Mouse (Mus musculus) gonadal fat pad, adult 2 months (tissue): ENCODE measurements around the gene Ddx3x. TPM values are rescaled to one million over a fixed set of nuclear protein-coding genes. Genes with fewer than 3 reads are reported as not detected.
"Not testable (repeated sequence)": the region's sequence is repeated elsewhere in the genome, so short reads cannot be mapped to it uniquely, and the experiment has no call there.

Source experiments
- DNase-seq: peaks from one replicate; pipeline ENCODE4 v3.0.0-alpha.2; 2012; ENCODE audit warnings: low read depth
- polyA plus RNA-seq: library from polyadenylated mRNA; depleted of rRNA; stranded (reverse); fragments of >200 nt; gene quantifications from 2 replicates; pipeline ENCODE4 v1.2.3, GENCODE M21; 2012; rRNA removed

The Ddx3x gene
- polyA plus RNA-seq, 1 experiment = 22.6 TPM

GRCm38 (mm10) chrX:13281329-13282088 lies 739 bp downstream of the Ddx3x start:
- no peak for DNase-seq

GRCm38 (mm10) chrX:13282089-13282850 lies 1.5 kb downstream of the Ddx3x start:
- no peak for DNase-seq

- DNase-seq = no peak
Measured at GRCm38 (mm10) chrX:13285772-13286171, 5.0 kb downstream of the Ddx3x start.

GRCm38 (mm10) chrX:13294505-13295228 lies 13.9 kb downstream of the Ddx3x start:
- DNase-seq = no peak

- no peak for DNase-seq
Measured at GRCm38 (mm10) chrX:13295229-13295571, 14.4 kb downstream of the Ddx3x start.

- not testable (repeated sequence) for DNase-seq
Measured at GRCm38 (mm10) chrX:13296241-13296640, 15.5 kb downstream of the Ddx3x start.

- DNase-seq = no peak
Measured at GRCm38 (mm10) chrX:13306190-13306589, 25.4 kb downstream of the Ddx3x start.

- no peak for DNase-seq
Measured at GRCm38 (mm10) chrX:13311396-13311795, 30.6 kb downstream of the Ddx3x start.

GRCm38 (mm10) chrX:13329611-13330010 lies 48.8 kb downstream of the Ddx3x start:
- DNase-seq = no peak

Other genes with a start within 250 kb of the Ddx3x start
- gene Usp9x, start 209.5 kb upstream of the Ddx3x start, polyA plus RNA-seq = 22.7 and 33.4 TPM in 2 replicates
- 0.29 and 0.32 TPM in 2 replicates for gene Nyx, start 185.1 kb downstream of the Ddx3x start, polyA plus RNA-seq